Mouse (Mus musculus): Measurements from ENCODE around the gene Cpeb4. TPM values are rescaled to one million over a fixed set of nuclear protein-coding genes. Genes with fewer than 3 reads are reported as not detected.
"Not testable (repeated sequence)": the region's sequence is repeated elsewhere in the genome, so short reads cannot be mapped to it uniquely, and the experiment has no call there.

The Cpeb4 gene
- total RNA-seq, 2 experiments from 2014 or later: 6.7 to 9.2 TPM

- no peak for ATAC-seq (replicated peaks; ENCODE audit: poor library complexity, severe bottlenecking)
Observed at GRCm38 (mm10) chr11:31960071-31960470, 88.1 kb downstream of the Cpeb4 start.

- peak; percentile 42 for ATAC-seq (replicated peaks; ENCODE audit: poor library complexity, severe bottlenecking)
Observed at GRCm38 (mm10) chr11:31963993-31964392, 92.0 kb downstream of the Cpeb4 start.

DNA sequence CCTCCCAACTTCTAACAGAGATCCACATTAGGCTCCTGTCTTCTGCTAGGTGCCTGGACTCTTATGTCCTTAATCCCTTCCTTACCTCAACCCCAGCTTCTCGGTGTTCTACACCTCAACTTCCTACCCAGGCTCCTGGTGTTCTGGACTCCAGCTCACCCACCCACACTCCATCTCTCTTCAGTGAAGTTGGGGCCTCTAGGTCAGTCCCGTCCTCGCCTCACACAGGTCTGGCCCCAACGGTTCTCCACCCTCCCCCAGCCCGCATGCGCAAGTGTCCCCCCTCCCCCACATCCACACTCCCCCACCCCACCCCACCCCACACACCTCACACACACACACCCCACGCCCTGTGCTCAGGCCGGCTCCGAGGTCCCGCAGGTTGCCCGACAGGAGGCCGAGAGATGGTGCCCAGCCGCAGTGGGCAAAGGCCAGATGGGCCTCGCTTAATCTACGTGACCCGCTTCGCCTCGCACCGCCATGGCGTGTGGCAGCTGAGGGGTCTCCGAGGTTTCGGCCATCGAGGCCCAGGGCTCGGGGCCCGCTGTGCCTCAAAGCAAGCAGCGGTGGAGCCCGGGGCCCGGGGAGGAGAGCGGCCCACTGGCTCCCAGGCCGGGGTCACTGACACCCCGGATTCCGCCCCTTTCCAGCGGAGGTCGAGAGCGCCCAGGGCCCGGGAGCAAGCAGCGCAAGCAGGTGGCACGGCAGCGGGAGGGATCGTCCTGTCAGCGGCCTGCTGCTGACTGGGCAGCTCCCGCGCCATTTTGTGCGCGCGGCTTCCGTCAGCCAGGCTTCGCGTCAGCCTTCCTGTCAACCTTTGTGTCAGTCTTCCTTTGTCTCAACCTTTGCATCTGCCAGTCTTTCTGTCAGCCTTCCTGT, 93.5 kb downstream of the Cpeb4 start, which contains the start of gene 4930524B15Rik:
Gene 4930524B15Rik (plus strand): TSS at position 337 of the 879 bp plus-strand sequence.
- no peak for ATAC-seq (replicated peaks; ENCODE audit: poor library complexity, severe bottlenecking)

- no peak for ATAC-seq (replicated peaks; ENCODE audit: poor library complexity, severe bottlenecking)
Observed at GRCm38 (mm10) chr11:31974132-31974531, 102.1 kb downstream of the Cpeb4 start.

- no peak for ATAC-seq (replicated peaks; ENCODE audit: poor library complexity, severe bottlenecking)
Observed at GRCm38 (mm10) chr11:31974826-31975225, 102.8 kb downstream of the Cpeb4 start.

DNA sequence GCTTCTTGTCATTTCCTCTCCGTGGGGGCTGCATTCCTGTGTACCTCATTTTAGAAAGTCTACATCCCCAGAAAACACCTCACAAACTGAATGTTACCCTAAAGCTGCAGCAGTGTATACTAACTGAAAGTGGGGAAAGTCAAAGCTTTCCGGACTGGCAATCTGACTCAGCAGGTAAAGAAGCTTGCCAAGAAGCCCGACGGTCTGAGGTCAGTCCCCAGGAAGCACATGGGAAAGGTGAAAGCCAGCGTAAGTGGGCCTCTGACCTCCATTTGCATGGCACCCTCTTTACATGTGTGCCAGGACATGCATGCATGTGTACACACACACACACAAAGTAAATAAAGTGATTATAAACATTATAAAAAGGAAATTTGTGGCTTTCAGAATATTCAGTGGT, 103.7 kb downstream of the Cpeb4 start:
- no peak for ATAC-seq (replicated peaks; ENCODE audit: poor library complexity, severe bottlenecking)

DNA sequence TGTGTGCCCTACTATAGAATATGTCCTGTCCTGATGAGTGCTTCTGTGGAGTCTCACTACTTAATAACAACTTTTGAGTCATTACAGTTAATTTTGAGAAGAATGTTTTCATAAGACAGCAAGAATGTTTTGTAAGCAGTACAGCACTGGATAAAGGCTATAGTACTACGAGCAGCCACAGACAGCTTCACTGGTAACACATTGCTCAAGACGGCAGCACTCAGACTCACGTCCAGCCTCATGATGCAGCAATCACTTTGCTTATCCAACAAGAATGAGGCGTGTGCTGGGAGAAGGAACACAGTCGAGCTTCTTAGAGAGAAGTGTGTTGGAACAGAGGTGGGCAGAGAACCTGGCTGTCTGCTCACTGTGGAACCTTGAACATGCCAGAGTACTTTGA, 104.1 kb downstream of the Cpeb4 start:
- no peak for ATAC-seq (replicated peaks; ENCODE audit: poor library complexity, severe bottlenecking)

DNA sequence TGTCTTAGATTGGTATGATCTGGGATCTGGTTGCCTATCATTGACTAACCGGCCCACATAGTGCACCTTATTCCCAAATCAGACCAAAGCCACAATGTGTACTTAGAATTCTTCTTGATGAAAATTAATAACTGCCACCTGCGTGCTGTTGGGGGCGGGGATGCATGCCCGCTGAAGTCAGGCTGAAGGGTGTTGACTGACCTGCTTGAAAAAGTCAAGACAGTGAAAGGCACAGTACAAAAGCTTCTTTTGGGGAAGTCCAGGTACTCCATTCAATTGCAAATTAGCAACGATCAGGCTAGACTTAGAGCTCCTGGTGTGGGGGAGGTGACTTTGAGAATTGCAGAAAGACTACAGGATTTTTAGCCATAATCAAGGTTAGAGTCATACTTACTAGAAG, 108.1 kb downstream of the Cpeb4 start:
- ATAC-seq (replicated peaks; ENCODE audit: poor library complexity, severe bottlenecking): not testable (repeated sequence)

DNA sequence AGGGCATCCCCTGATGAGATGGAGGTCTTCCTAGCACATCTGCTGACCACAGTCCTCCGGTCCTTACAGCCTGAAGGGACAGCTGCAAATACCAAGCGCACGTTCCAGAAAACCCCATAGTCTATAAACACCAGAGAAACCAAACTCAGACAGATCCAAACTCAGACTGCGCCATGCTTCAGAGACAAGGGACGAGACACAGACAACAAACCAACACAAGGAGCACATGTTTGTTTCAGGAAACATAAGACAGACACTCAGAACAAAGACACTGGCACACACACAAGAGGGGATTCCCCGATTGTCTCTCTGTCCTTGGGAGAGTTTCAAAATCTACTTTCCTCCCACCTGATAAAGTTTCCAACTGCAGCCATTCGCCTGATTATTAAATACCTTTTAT, 109.8 kb downstream of the Cpeb4 start:
- no peak for ATAC-seq (replicated peaks; ENCODE audit: poor library complexity, severe bottlenecking)

DNA sequence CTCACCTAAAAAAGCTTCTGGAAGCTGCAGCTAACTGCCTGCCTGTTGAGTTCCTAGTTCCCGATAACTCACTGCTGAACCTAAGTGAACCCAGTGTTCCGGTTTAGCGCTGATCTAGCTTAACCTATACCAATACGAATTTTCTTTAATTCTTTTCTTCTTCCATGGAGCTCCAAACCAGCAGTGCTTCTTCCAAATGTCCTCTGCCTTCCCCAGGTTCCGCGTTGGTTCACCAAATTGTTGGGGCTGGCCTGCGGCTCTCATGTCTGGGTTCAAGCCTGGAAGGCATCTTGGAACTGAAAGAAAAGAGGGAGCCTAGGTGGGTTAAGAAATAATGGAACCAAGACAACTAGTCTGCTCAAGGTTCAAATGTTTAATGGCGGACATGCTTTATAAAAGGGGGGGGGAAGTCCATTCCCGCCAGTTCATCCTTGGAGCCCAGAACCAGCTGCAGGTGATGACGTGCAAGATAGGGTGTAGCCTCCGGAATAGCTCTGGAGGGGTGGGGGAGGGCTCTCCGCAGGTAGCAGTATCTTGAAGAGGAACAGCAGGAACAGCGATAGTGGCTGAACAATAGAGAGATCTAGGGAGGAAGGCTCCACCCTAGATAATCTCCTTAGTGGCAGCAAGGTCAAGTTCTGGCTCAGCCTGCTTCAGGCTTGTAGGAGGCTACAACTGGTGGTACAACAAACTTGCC, 110.4 kb downstream of the Cpeb4 start:
- ATAC-seq (replicated peaks; ENCODE audit: poor library complexity, severe bottlenecking): not testable (repeated sequence)

DNA sequence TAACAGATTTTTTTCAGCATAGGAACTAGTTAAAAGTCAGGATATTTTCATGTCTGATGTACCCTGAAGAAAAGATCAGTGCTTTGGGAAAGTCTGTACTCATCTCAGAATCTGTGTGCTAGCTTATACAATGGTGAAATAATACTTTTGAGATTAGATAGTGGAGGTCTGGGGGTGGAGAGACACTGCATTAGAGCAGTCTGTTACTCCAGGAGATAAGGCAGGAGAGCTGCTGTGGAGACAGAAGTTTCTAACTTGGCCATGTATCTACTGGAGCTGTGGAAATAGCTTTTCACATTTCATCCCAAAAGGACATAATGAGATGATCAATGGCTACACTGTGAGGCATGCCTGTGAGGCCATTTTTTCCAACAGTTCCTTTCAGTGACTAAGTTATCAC, 111.2 kb downstream of the Cpeb4 start:
- ATAC-seq (replicated peaks; ENCODE audit: poor library complexity, severe bottlenecking): no peak

- ATAC-seq (replicated peaks; ENCODE audit: poor library complexity, severe bottlenecking): no peak
Observed at GRCm38 (mm10) chr11:31984786-31985185, 112.8 kb downstream of the Cpeb4 start.

Other genes with a start within 250 kb of the Cpeb4 start
- gene Bod1, start 200.3 kb upstream of the Cpeb4 start, total RNA-seq (2014; fragmentation: Nextera tagmentation): 16.5 and 22.8 TPM in 2 replicates
- 21.4 and 26.3 TPM in 2 replicates for gene Bod1, start 200.3 kb upstream of the Cpeb4 start, total RNA-seq (2017)
- gene 4930524B15Rik, start 93.4 kb downstream of the Cpeb4 start, total RNA-seq (2014; fragmentation: Nextera tagmentation): not detected in 2 replicates
- gene 4930524B15Rik, start 93.4 kb downstream of the Cpeb4 start, total RNA-seq (2017): not detected in 2 replicates
- not detected in 2 replicates for gene Nsg2, start 128.3 kb downstream of the Cpeb4 start, total RNA-seq (2014; fragmentation: Nextera tagmentation)
- not detected in 2 replicates for gene Nsg2, start 128.3 kb downstream of the Cpeb4 start, total RNA-seq (2017)